16 mouse cellular contexts compared by ENCODE assay signal in genomic region chr15:29255152-29255551, GRCm38 (mm10).
DNase-seq lines count a peak whose midpoint lies in the region; ATAC-seq lines count a peak whose summit lies in the region.
"Had no signal": no experiment of that assay in that cellular context is flagged by ENCODE, and none has a peak within 500 bp of the region (broad histone marks: within the 10 kb centered on the region; RNA-seq: fewer than 3 reads in every experiment).

No protein-coding gene starts in this region.

- no peaks in the 10 kb centered on the region for H3K4me1 ChIP-seq in heart, embryonic 15.5 days (replicated peaks)
- H3K4me1 ChIP-seq: limb, embryonic 15.5 days had no signal

- H3K4me2 ChIP-seq in heart, embryonic 15.5 days: no peak overlapping the region
- H3K4me2 ChIP-seq: limb, embryonic 15.5 days had no signal

- ATAC-seq in heart, embryonic 15.5 days (replicated peaks; ENCODE audit: insufficient number of reproducible peaks, insufficient read depth, low FRiP score, low read depth): 0 out of 2 replicates have a peak, but pooled peaks have one; percentile 35
- ATAC-seq in megakaryocyte progenitor cell, adult 5-6 weeks (replicated peaks; ENCODE audit: poor library complexity): no peak
- ATAC-seq: activated CD4-positive, CD25-positive, alpha-beta regulatory T cell, adult 4 months; forebrain, postnatal 0 days had no signal

- H3K9ac ChIP-seq in heart, embryonic 15.5 days: no peak overlapping the region
- H3K9ac ChIP-seq: forebrain, postnatal 0 days; limb, embryonic 15.5 days had no signal

- H3K36me3 ChIP-seq in heart, embryonic 15.5 days: no peaks in the 10 kb centered on the region
- H3K36me3 ChIP-seq: limb, embryonic 15.5 days had no signal

- no peaks in the 10 kb centered on the region for H3K9me3 ChIP-seq in heart, embryonic 15.5 days (replicated peaks)
- H3K9me3 ChIP-seq: limb, embryonic 15.5 days had no signal

- WGBS in heart, embryonic 15.5 days: 30% methylated on average over 3 of the region's 3 CpGs

- H3K27me3 ChIP-seq in heart, embryonic 15.5 days: no peaks in the 10 kb centered on the region
- H3K27me3 ChIP-seq: limb, embryonic 15.5 days had no signal

- 0 out of 2 replicates have a peak overlapping the region, but pooled peaks have one; percentile 37 for H3K27ac ChIP-seq in heart, embryonic 15.5 days
- H3K27ac ChIP-seq: left cerebral cortex, adult 2 months; limb, embryonic 15.5 days; macrophage had no signal

- no peak overlapping the region for H3K4me3 ChIP-seq in heart, embryonic 15.5 days
- H3K4me3 ChIP-seq: left cerebral cortex, adult 2 months; limb, embryonic 15.5 days had no signal

- DNase-seq in heart, adult 9 months (ENCODE audit: low spot score in 2 of 2): no peak
- peak; percentile 2 to 14 for DNase-seq in right cerebral cortex, postnatal 36 days (ENCODE audit: low spot score in 2 of 2)
- DNase-seq in right cerebral cortex, postnatal 14 days: no peak
- peak; percentile 26 to 57 for DNase-seq in cerebellum, postnatal 25 days
- DNase-seq in urinary bladder, postnatal 36 days (ENCODE audit: low spot score in 2 of 2): no peak
- DNase-seq: adrenal gland, postnatal 36 days; forebrain, postnatal 0 days; gastrocnemius, postnatal 36 days; lung, adult 18-20 months; midbrain, embryonic 14.5 days had no signal

Comparison
In these comparisons a context has a peak if more than half of its experiments do, and no peak if none do; other contexts are left out.
1. DNase-seq: peak in right cerebral cortex, postnatal 36 days (2 of 2) and cerebellum, postnatal 25 days (2 of 2); none in heart, adult 9 months (0 of 2), right cerebral cortex, postnatal 14 days (single experiment) and urinary bladder, postnatal 36 days (0 of 2).